Mouse (Mus musculus) cortical plate, adult 2 months (tissue): Measurements from ENCODE around the gene Hectd1.

ENCODE experiments used
- CTCF ChIP-seq: fragments of 200-500 bp; IDR thresholded peaks from 2 replicates; pipeline ENCODE4 v1.5.1; 2011; ENCODE audit warnings: mild to moderate bottlenecking, control low read depth, low read length; ENCODE audit not compliant: insufficient read depth; ENCODE audit errors: extremely low read depth
- POLR2A ChIP-seq: fragments of 200-500 bp; IDR thresholded peaks from 2 replicates; pipeline ENCODE4 v1.6.1; 2011; ENCODE audit warnings: mild to moderate bottlenecking, low read length, control low read depth; ENCODE audit not compliant: insufficient read depth; ENCODE audit errors: extremely low read depth

GRCm38 (mm10) chr12:51755938-51756598, 73.3 kb downstream of the Hectd1 start:
- TF ChIP-seq POLR2A (no peak), CTCF (no peak)
